Mouse (Mus musculus) hindbrain, embryonic 16.5 days (tissue): Measurements from ENCODE around the gene Gapvd1. TPM values are rescaled to one million over a fixed set of nuclear protein-coding genes. Genes with fewer than 3 reads are reported as not detected.

ENCODE experiments used
- ATAC-seq: fragments of 200-750 bp; cut with Nextera tagmentation; 2 replicates; pipeline ENCODE4 v1.8.0; 2017; ENCODE audit warnings: moderate TSS enrichment, moderate library complexity
- H3K27ac ChIP-seq: fragments of 300-500 bp; sonication (generic); 2 replicates; pipeline ENCODE4 v1.5.1; 2014; ENCODE audit warnings: low read depth, mild to moderate bottlenecking, control low read depth, low read length, moderate library complexity
- H3K27me3 ChIP-seq: fragments of 300-500 bp; sonication (generic); replicated peaks from 2 replicates; pipeline ENCODE4 v1.6.1; 2014; ENCODE audit warnings: low read length; ENCODE audit not compliant: control insufficient read depth, insufficient read depth
- H3K36me3 ChIP-seq: fragments of 300-500 bp; sonication (generic); 2 replicates; pipeline ENCODE4 v1.6.1; 2014; ENCODE audit warnings: mild to moderate bottlenecking, low read length, moderate library complexity, mixed read lengths; ENCODE audit not compliant: control insufficient read depth, insufficient read depth
- H3K4me1 ChIP-seq: fragments of 300-500 bp; sonication (generic); 2 replicates; pipeline ENCODE4 v1.6.1; 2014; ENCODE audit warnings: low read depth, low read length; ENCODE audit not compliant: control insufficient read depth, insufficient read depth
- H3K4me2 ChIP-seq: fragments of 300-500 bp; sonication (generic); 2 replicates; pipeline ENCODE4 v1.6.1; 2014; ENCODE audit warnings: mild to moderate bottlenecking, low read length, control low read depth, moderate library complexity
- H3K4me3 ChIP-seq: fragments of 300-500 bp; sonication (generic); 2 replicates; pipeline ENCODE4 v1.5.1; 2014; ENCODE audit warnings: mild to moderate bottlenecking, low read length, control low read depth, moderate library complexity
- H3K9ac ChIP-seq: fragments of 300-500 bp; sonication (generic); 2 replicates; pipeline ENCODE4 v1.6.1; 2014; ENCODE audit warnings: low read depth, mild to moderate bottlenecking, control low read depth, low read length, moderate library complexity
- H3K9me3 ChIP-seq: fragments of 300-500 bp; sonication (generic); 2 replicates; pipeline ENCODE4 v1.6.1; 2014; ENCODE audit warnings: mild to moderate bottlenecking, low read length, moderate library complexity; ENCODE audit not compliant: control insufficient read depth
- WGBS: fragments of 180-500 bp; shearing (Covaris S2); extraction: QIAGEN DNeasy Blood & Tissue Kit; methylation state at CpG from one replicate; pipeline ENCODE4 v1.1.7; 2014; 5-methylcytosine and 5-hydroxymethylcytosine counted together
- polyA plus RNA-seq: library from polyadenylated mRNA; unstranded; fragments of >200 nt; fragmentation: Nextera tagmentation; extraction: Ambion mirVana; gene quantifications from 2 replicates; pipeline ENCODE4 v1.2.1, GENCODE M21; 2015

Gene Gapvd1
- polyA plus RNA-seq, 1 experiment from 2014 or later, result 108 TPM

GRCm38 (mm10) chr2:34753811-34754550 lies 1.1 kb downstream of the Gapvd1 start:
- Histone ChIP-seq H3K9ac (peak overlapping the region; percentile 98), H3K27ac (peak overlapping the region; percentile 96), H3K9me3 (no peaks in the 10 kb centered on the region), H3K4me1 (peaks cover 10% of the 10 kb centered on the region), H3K36me3 (no peaks in the 10 kb centered on the region), H3K27me3 (no peaks in the 10 kb centered on the region), H3K4me3 (peak overlapping the region; percentile 95), H3K4me2 (peak overlapping the region; percentile 73)
- WGBS, result under 1% methylated on average over 52 of the region's 106 CpGs
- ATAC-seq, result peak; percentile 94

GRCm38 (mm10) chr2:34750245-34750644 lies 4.8 kb downstream of the Gapvd1 start:
- Histone ChIP-seq H3K27me3 (no peaks in the 10 kb centered on the region), H3K9ac (no peak overlapping the region), H3K9me3 (no peaks in the 10 kb centered on the region), H3K36me3 (no peaks in the 10 kb centered on the region), H3K27ac (no peak overlapping the region), H3K4me3 (no peak overlapping the region), H3K4me2 (no peak overlapping the region), H3K4me1 (peaks cover 10% of the 10 kb centered on the region)
- ATAC-seq, result no peak
- WGBS, result 78% methylated on average over 2 of the region's 2 CpGs

- H3K4me3 ChIP-seq, result no peak overlapping the region
- no peak overlapping the region for H3K27ac ChIP-seq
- ATAC-seq, result no peak
- no peaks in the 10 kb centered on the region for H3K9me3 ChIP-seq
- H3K4me2 ChIP-seq, result no peak overlapping the region
- 95% methylated on average over 4 of the region's 4 CpGs for WGBS
- H3K9ac ChIP-seq, result no peak overlapping the region
- H3K36me3 ChIP-seq, result peaks cover 2% of the 10 kb centered on the region; the same call in 1 of the 2 replicates
- H3K4me1 ChIP-seq, result peaks cover 10% of the 10 kb centered on the region
- no peaks in the 10 kb centered on the region for H3K27me3 ChIP-seq
Measured at GRCm38 (mm10) chr2:34748479-34748878, 6.6 kb downstream of the Gapvd1 start.

- H3K4me3 ChIP-seq, result no peak overlapping the region
- ATAC-seq, result no peak
- H3K4me1 ChIP-seq, result no peaks in the 10 kb centered on the region
- H3K4me2 ChIP-seq, result no peak overlapping the region
- H3K9me3 ChIP-seq, result no peaks in the 10 kb centered on the region
- 93% methylated on average over 2 of the region's 2 CpGs for WGBS
- H3K27me3 ChIP-seq, result no peaks in the 10 kb centered on the region
- no peak overlapping the region for H3K27ac ChIP-seq
- peaks cover 2% of the 10 kb centered on the region; the same call in 1 of the 2 replicates for H3K36me3 ChIP-seq
- no peak overlapping the region for H3K9ac ChIP-seq
Measured at GRCm38 (mm10) chr2:34745673-34746072, 9.4 kb downstream of the Gapvd1 start.

GRCm38 (mm10) chr2:34744476-34744875 lies 10.6 kb downstream of the Gapvd1 start:
- Histone ChIP-seq H3K36me3 (peaks cover 2% of the 10 kb centered on the region; the same call in 1 of the 2 replicates), H3K9me3 (no peaks in the 10 kb centered on the region), H3K4me2 (no peak overlapping the region), H3K4me3 (no peak overlapping the region), H3K4me1 (no peaks in the 10 kb centered on the region), H3K27ac (no peak overlapping the region), H3K9ac (no peak overlapping the region), H3K27me3 (no peaks in the 10 kb centered on the region)
- no peak for ATAC-seq
- 98% methylated on average over 8 of the region's 8 CpGs for WGBS

GRCm38 (mm10) chr2:34742675-34743074 lies 12.4 kb downstream of the Gapvd1 start:
- Histone ChIP-seq H3K4me1 (no peaks in the 10 kb centered on the region), H3K36me3 (peaks cover 2% of the 10 kb centered on the region; the same call in 1 of the 2 replicates), H3K4me3 (no peak overlapping the region), H3K9ac (no peak overlapping the region), H3K27ac (no peak overlapping the region), H3K4me2 (no peak overlapping the region), H3K27me3 (no peaks in the 10 kb centered on the region), H3K9me3 (no peaks in the 10 kb centered on the region)
- no peak for ATAC-seq
- 97% methylated on average over 8 of the region's 8 CpGs for WGBS

- H3K4me2 ChIP-seq, result no peak overlapping the region
- H3K27me3 ChIP-seq, result no peaks in the 10 kb centered on the region
- ATAC-seq, result no peak
- WGBS, result 94% methylated on average over 12 of the region's 12 CpGs
- no peaks in the 10 kb centered on the region for H3K9me3 ChIP-seq
- no peak overlapping the region for H3K4me3 ChIP-seq
- H3K4me1 ChIP-seq, result no peaks in the 10 kb centered on the region
- no peak overlapping the region for H3K27ac ChIP-seq
- no peak overlapping the region for H3K9ac ChIP-seq
- H3K36me3 ChIP-seq, result peaks cover 2% of the 10 kb centered on the region; the same call in 1 of the 2 replicates
Measured at GRCm38 (mm10) chr2:34741390-34742159, 13.5 kb downstream of the Gapvd1 start.

- H3K27ac ChIP-seq, result no peak overlapping the region
- WGBS, result 76% methylated on average over 1 of the region's 1 CpGs
- H3K27me3 ChIP-seq, result no peaks in the 10 kb centered on the region
- no peak overlapping the region for H3K4me3 ChIP-seq
- H3K4me2 ChIP-seq, result no peak overlapping the region
- no peaks in the 10 kb centered on the region for H3K9me3 ChIP-seq
- peaks cover 2% of the 10 kb centered on the region; the same call in 1 of the 2 replicates for H3K36me3 ChIP-seq
- no peak for ATAC-seq
- no peak overlapping the region for H3K9ac ChIP-seq
- no peaks in the 10 kb centered on the region for H3K4me1 ChIP-seq
Measured at GRCm38 (mm10) chr2:34739684-34740391, 15.2 kb downstream of the Gapvd1 start.

- WGBS, result 75% methylated on average over 1 of the region's 1 CpGs
- H3K4me2 ChIP-seq, result no peak overlapping the region
- no peak overlapping the region for H3K4me3 ChIP-seq
Measured at GRCm38 (mm10) chr2:34737911-34738310, 17.1 kb downstream of the Gapvd1 start.

More at GRCm38 (mm10) chr2:34737911-34738310, 17.1 kb downstream of the Gapvd1 start:
- H3K9me3 ChIP-seq, result no peaks in the 10 kb centered on the region
- H3K27ac ChIP-seq, result no peak overlapping the region
- no peaks in the 10 kb centered on the region for H3K36me3 ChIP-seq
- H3K9ac ChIP-seq, result no peak overlapping the region
- no peaks in the 10 kb centered on the region for H3K4me1 ChIP-seq
- H3K27me3 ChIP-seq, result no peaks in the 10 kb centered on the region
- ATAC-seq, result no peak
